Mouse (Mus musculus): ENCODE measurements at regions not wholly inside any gene's neighbourhood (a gene's known extent, or its start where the extent isn't known, plus 50 kb on each side); places are given as distances from the start of the nearest gene placed in this dataset.

- ATAC-seq (no peak), DNase-seq (no peak)
- Histone ChIP-seq H3K4me2 (ENCODE audit: low read depth, low read length) (no peak overlapping the region), H3K27ac (ENCODE audit: low read depth) (no peak overlapping the region), H3K9me3 (ENCODE audit: low read length) (no peaks in the 10 kb centered on the region), H3K9ac (replicated peaks) (no peak overlapping the region), H3K4me1 (ENCODE audit: insufficient read depth) (no peaks in the 10 kb centered on the region), H3K36me3 (replicated peaks; ENCODE audit: insufficient read depth, low read length) (no peaks in the 10 kb centered on the region), H3K4me3 (ENCODE audit: low read depth, low read length) (no peak overlapping the region), H3K27me3 (ENCODE audit: insufficient read depth, low read length) (no peaks in the 10 kb centered on the region)
- 80% methylated on average over 15 of the region's 15 CpGs for WGBS (ENCODE audit: insufficient replicate concordance)
- TF ChIP-seq CTCF (IDR thresholded peaks at IDR 0.05; ENCODE audit: low read depth) (no peak), EP300 (IDR thresholded peaks at IDR 0.05; ENCODE audit: low read depth) (no peak)
Measured at GRCm38 (mm10) chr13:6470286-6471103, 77.5 kb upstream of the Pitrm1 start.

GRCm38 (mm10) chr13:6471643-6472042 lies 76.3 kb upstream of the Pitrm1 start:
- DNase-seq: peak; percentile 50
- Histone ChIP-seq H3K4me1 (ENCODE audit: insufficient read depth) (no peaks in the 10 kb centered on the region), H3K4me2 (ENCODE audit: low read depth, low read length) (no peak overlapping the region), H3K27me3 (ENCODE audit: insufficient read depth, low read length) (no peaks in the 10 kb centered on the region), H3K36me3 (replicated peaks; ENCODE audit: insufficient read depth, low read length) (no peaks in the 10 kb centered on the region), H3K4me3 (ENCODE audit: low read depth, low read length) (no peak overlapping the region), H3K9me3 (ENCODE audit: low read length) (no peaks in the 10 kb centered on the region), H3K27ac (ENCODE audit: low read depth) (no peak overlapping the region), H3K9ac (replicated peaks) (no peak overlapping the region)
- 11% methylated on average over 7 of the region's 7 CpGs for WGBS (ENCODE audit: insufficient replicate concordance)
- ATAC-seq: 0 out of 2 replicates have a peak, but pooled peaks have one; percentile 41
- TF ChIP-seq EP300 (IDR thresholded peaks at IDR 0.05; ENCODE audit: low read depth): no peak
- TF ChIP-seq CTCF (IDR thresholded peaks at IDR 0.05; ENCODE audit: low read depth): peak; percentile 87

- WGBS (ENCODE audit: insufficient replicate concordance): 73% methylated on average over 12 of the region's 12 CpGs
- Histone ChIP-seq H3K4me3 (ENCODE audit: low read depth, low read length) (no peak overlapping the region), H3K36me3 (replicated peaks; ENCODE audit: insufficient read depth, low read length) (no peaks in the 10 kb centered on the region), H3K4me2 (ENCODE audit: low read depth, low read length) (no peak overlapping the region), H3K27ac (ENCODE audit: low read depth) (no peak overlapping the region), H3K27me3 (ENCODE audit: insufficient read depth, low read length) (no peaks in the 10 kb centered on the region), H3K4me1 (ENCODE audit: insufficient read depth) (no peaks in the 10 kb centered on the region), H3K9ac (replicated peaks) (no peak overlapping the region; the same call in 1 of the 2 replicates), H3K9me3 (ENCODE audit: low read length) (no peaks in the 10 kb centered on the region)
- no peak for ATAC-seq
- no peak for DNase-seq
- TF ChIP-seq CTCF (IDR thresholded peaks at IDR 0.05; ENCODE audit: low read depth) (no peak), EP300 (IDR thresholded peaks at IDR 0.05; ENCODE audit: low read depth) (no peak)
Measured at GRCm38 (mm10) chr13:6473401-6474190, 74.4 kb upstream of the Pitrm1 start.

- DNase-seq (no peak), ATAC-seq (no peak)
- Histone ChIP-seq H3K9ac (replicated peaks) (no peak overlapping the region), H3K36me3 (replicated peaks; ENCODE audit: insufficient read depth, low read length) (no peaks in the 10 kb centered on the region), H3K9me3 (ENCODE audit: low read length) (no peaks in the 10 kb centered on the region), H3K27me3 (ENCODE audit: insufficient read depth, low read length) (no peaks in the 10 kb centered on the region), H3K4me3 (ENCODE audit: low read depth, low read length) (no peak overlapping the region), H3K4me2 (ENCODE audit: low read depth, low read length) (no peak overlapping the region), H3K4me1 (ENCODE audit: insufficient read depth) (no peaks in the 10 kb centered on the region), H3K27ac (ENCODE audit: low read depth) (no peak overlapping the region)
- WGBS (ENCODE audit: insufficient replicate concordance): 42% methylated on average over 6 of the region's 6 CpGs
- TF ChIP-seq EP300 (IDR thresholded peaks at IDR 0.05; ENCODE audit: low read depth): no peak
- TF ChIP-seq CTCF (IDR thresholded peaks at IDR 0.05; ENCODE audit: low read depth): no peak
Measured at GRCm38 (mm10) chr13:6479667-6480066, 68.3 kb upstream of the Pitrm1 start.

GRCm38 (mm10) chr13:6484418-6484817 lies 63.5 kb upstream of the Pitrm1 start:
- DNase-seq (no peak), ATAC-seq (no peak)
- no peaks in the 10 kb centered on the region for H3K36me3 ChIP-seq (replicated peaks; ENCODE audit: insufficient read depth, low read length)
- no peaks in the 10 kb centered on the region for H3K4me1 ChIP-seq (ENCODE audit: insufficient read depth)
- no peak overlapping the region for H3K9ac ChIP-seq (replicated peaks)
- H3K9me3 ChIP-seq (ENCODE audit: low read length): no peaks in the 10 kb centered on the region
- TF ChIP-seq CTCF (IDR thresholded peaks at IDR 0.05; ENCODE audit: low read depth): no peak
- H3K4me3 ChIP-seq (ENCODE audit: low read depth, low read length): no peak overlapping the region
- H3K4me2 ChIP-seq (ENCODE audit: low read depth, low read length): no peak overlapping the region
- no peak overlapping the region for H3K27ac ChIP-seq (ENCODE audit: low read depth)
- H3K27me3 ChIP-seq (ENCODE audit: insufficient read depth, low read length): no peaks in the 10 kb centered on the region

- TF ChIP-seq EP300 (IDR thresholded peaks at IDR 0.05; ENCODE audit: low read depth) (no peak), CTCF (IDR thresholded peaks at IDR 0.05; ENCODE audit: low read depth) (no peak)
- no peaks in the 10 kb centered on the region for H3K9me3 ChIP-seq (ENCODE audit: low read length)
- H3K4me3 ChIP-seq (ENCODE audit: low read depth, low read length): no peak overlapping the region
- 45% methylated on average over 3 of the region's 3 CpGs for WGBS (ENCODE audit: insufficient replicate concordance)
- DNase-seq: no peak
- no peaks in the 10 kb centered on the region for H3K36me3 ChIP-seq (replicated peaks; ENCODE audit: insufficient read depth, low read length)
- no peak overlapping the region for H3K4me2 ChIP-seq (ENCODE audit: low read depth, low read length)
- ATAC-seq: no peak
- H3K4me1 ChIP-seq (ENCODE audit: insufficient read depth): no peaks in the 10 kb centered on the region
- no peak overlapping the region for H3K27ac ChIP-seq (ENCODE audit: low read depth)
- H3K27me3 ChIP-seq (ENCODE audit: insufficient read depth, low read length): no peaks in the 10 kb centered on the region
- H3K9ac ChIP-seq (replicated peaks): no peak overlapping the region
Measured at GRCm38 (mm10) chr13:6487837-6488236, 60.1 kb upstream of the Pitrm1 start.
